Mouse (Mus musculus) intestine, embryonic 14.5 days (tissue): ENCODE measurements around the gene Dcps. TPM values are rescaled to one million over a fixed set of nuclear protein-coding genes. Genes with fewer than 3 reads are reported as not detected.

Source experiments
- ATAC-seq: fragments of 200-750 bp; cut with Nextera tagmentation; replicated peaks from 2 replicates; pipeline ENCODE4 v1.8.0; 2017; ENCODE audit warnings: low read depth, moderate number of reproducible peaks, moderate TSS enrichment, moderate library complexity; ENCODE audit not compliant: low FRiP score, low TSS enrichment
- DNase-seq: peaks from one replicate; pipeline ENCODE4 v3.0.0-alpha.2; 2018; ENCODE audit warnings: low spot score
- H3K27ac ChIP-seq: fragments of 300-500 bp; sonication (generic); 2 replicates; pipeline ENCODE4 v1.5.1; 2014; ENCODE audit warnings: low read depth, mild to moderate bottlenecking, control low read depth
- H3K27me3 ChIP-seq: fragments of 300-500 bp; sonication (generic); replicated peaks from 2 replicates; pipeline ENCODE4 v1.6.1; 2014; ENCODE audit warnings: low read length, control low read depth; ENCODE audit not compliant: control insufficient read depth, insufficient read depth
- H3K36me3 ChIP-seq: fragments of 300-500 bp; sonication (generic); 2 replicates; pipeline ENCODE4 v1.6.1; 2014; ENCODE audit warnings: low read length, control low read depth; ENCODE audit not compliant: control insufficient read depth, insufficient read depth
- H3K4me1 ChIP-seq: fragments of 300-500 bp; sonication (generic); replicated peaks from 2 replicates; pipeline ENCODE4 v1.6.1; 2014; ENCODE audit warnings: low read length, control low read depth, mixed read lengths; ENCODE audit not compliant: control insufficient read depth, insufficient read depth
- H3K4me2 ChIP-seq: fragments of 300-500 bp; sonication (generic); 2 replicates; pipeline ENCODE4 v1.6.1; 2014; ENCODE audit warnings: low read length
- H3K4me3 ChIP-seq: fragments of 300-500 bp; sonication (generic); 2 replicates; pipeline ENCODE4 v1.5.1; 2014; ENCODE audit warnings: low read depth, low read length, control low read depth, mixed read lengths
- H3K9ac ChIP-seq: fragments of 300-500 bp; sonication (generic); 2 replicates; pipeline ENCODE4 v1.6.1; 2014; ENCODE audit warnings: mild to moderate bottlenecking, low read length
- H3K9me3 ChIP-seq: fragments of 300-500 bp; sonication (generic); 2 replicates; pipeline ENCODE4 v1.6.1; 2016; ENCODE audit warnings: low read length, control low read depth; ENCODE audit not compliant: control insufficient read depth
- WGBS: fragments of 180-500 bp; shearing (Covaris S2); extraction: QIAGEN DNeasy Blood & Tissue Kit; methylation state at CpG from one replicate; pipeline ENCODE4 v1.1.7; 2014; 5-methylcytosine and 5-hydroxymethylcytosine counted together
- polyA plus RNA-seq: library from polyadenylated mRNA; unstranded; fragments of >200 nt; fragmentation: Nextera tagmentation; extraction: Ambion mirVana; gene quantifications from 2 replicates; pipeline ENCODE4 v1.2.1, GENCODE M21; 2014

The Dcps gene
- polyA plus RNA-seq, 1 experiment from 2014 or later = 85.7 TPM

DNA sequence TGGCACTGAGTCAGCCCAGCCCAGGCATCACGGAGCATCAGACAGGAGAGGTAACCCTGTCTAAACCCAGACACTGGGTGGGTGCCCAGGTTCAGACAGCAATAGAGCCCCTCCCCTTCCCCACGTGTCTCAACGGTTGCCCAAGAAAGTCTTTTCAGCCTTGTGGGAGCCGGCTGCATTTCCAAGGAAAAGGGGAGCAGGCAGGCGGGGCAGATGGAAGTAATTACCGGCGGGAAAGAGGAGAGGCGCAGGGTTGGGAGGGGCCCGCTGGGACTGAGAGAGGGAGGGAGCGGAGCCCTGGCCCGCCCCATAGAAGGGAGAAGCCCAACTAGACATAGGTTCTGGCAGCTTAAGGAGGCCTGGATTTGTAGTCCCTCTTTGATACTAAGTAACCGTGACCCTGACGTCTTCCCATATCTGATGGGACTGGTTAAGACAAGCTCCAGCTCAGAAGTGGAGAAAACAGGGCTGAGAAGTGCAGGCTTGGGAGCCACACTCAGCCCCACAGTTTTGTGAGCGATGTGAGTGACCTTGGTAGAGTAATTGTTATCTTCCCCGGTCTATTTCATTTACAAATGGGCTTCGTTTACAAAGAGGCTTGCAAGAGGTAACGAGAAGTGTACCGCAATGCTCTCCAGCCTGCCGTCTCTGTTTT, 63.8 kb downstream of the Dcps start:
- no peaks in the 10 kb centered on the region for H3K36me3 ChIP-seq
- no peak overlapping the region for H3K27ac ChIP-seq
- H3K4me2 ChIP-seq = peak overlapping the region; percentile 18; the same call in 1 of the 2 replicates
- WGBS = 23% methylated on average over 19 of the region's 19 CpGs
- no peak for DNase-seq
- no peak for ATAC-seq
- H3K27me3 ChIP-seq = no peaks in the 10 kb centered on the region
- no peak overlapping the region for H3K9ac ChIP-seq
- H3K4me1 ChIP-seq = peaks cover 11% of the 10 kb centered on the region
- no peaks in the 10 kb centered on the region for H3K9me3 ChIP-seq
- H3K4me3 ChIP-seq = no peak overlapping the region

DNA sequence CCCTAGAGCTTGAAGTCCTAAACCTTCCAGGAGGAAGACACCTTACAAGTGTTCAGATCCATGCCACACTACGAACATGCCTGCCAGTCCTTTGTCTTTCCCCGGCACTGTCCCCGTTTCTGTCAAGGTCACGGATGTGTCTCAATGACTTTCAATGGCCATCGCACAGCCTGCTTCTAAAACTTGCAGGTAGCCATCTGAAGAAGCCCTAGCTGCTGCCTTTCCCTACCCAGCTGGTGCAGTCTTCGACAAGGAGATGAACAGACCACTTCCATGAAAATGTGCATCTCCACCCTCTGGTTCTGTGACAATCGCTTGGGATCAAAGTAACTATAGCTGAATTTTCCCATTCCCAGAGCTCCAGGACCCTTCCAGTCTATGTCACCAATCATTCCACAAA, 64.4 kb downstream of the Dcps start:
- WGBS = 78% methylated on average over 7 of the region's 7 CpGs

DNA sequence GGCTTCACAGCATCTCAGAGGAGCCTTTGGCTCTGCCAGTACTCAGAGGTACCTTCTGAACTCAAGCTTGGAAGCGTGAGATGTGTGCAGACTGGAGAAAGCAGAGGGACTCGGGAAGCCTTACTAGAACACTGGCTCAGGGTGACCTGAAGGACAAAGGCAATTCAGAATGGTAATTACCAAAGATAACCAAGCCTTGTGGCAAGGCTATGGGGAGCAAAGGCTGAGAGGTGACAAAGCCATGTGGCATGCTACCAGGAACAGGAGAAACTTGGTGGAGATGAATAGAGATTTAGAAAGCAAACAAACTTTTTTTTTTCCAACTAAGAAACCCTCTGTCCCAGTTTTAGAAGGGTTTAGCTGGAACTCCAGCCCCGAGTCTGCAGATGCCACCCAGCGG, 65.3 kb downstream of the Dcps start:
- peaks cover 14% of the 10 kb centered on the region for H3K4me1 ChIP-seq
- H3K4me2 ChIP-seq = no peak overlapping the region
- WGBS = 64% methylated on average over 4 of the region's 4 CpGs
- ATAC-seq (no peak), DNase-seq (no peak)
- no peak overlapping the region for H3K9ac ChIP-seq
- no peak overlapping the region for H3K4me3 ChIP-seq
- no peaks in the 10 kb centered on the region for H3K9me3 ChIP-seq
- no peaks in the 10 kb centered on the region for H3K27me3 ChIP-seq
- no peaks in the 10 kb centered on the region for H3K36me3 ChIP-seq
- H3K27ac ChIP-seq = no peak overlapping the region

More for the DNA sequence above, 64.4 kb downstream of the Dcps start:
- H3K4me3 ChIP-seq = no peak overlapping the region
- no peak for ATAC-seq
- no peaks in the 10 kb centered on the region for H3K9me3 ChIP-seq
- 0 out of 2 replicates have a peak overlapping the region, but pooled peaks have one; percentile 18 for H3K4me2 ChIP-seq
- no peaks in the 10 kb centered on the region for H3K27me3 ChIP-seq
- no peak overlapping the region for H3K27ac ChIP-seq
- no peak overlapping the region for H3K9ac ChIP-seq
- H3K36me3 ChIP-seq = no peaks in the 10 kb centered on the region
- DNase-seq = no peak
- H3K4me1 ChIP-seq = peaks cover 12% of the 10 kb centered on the region

DNA sequence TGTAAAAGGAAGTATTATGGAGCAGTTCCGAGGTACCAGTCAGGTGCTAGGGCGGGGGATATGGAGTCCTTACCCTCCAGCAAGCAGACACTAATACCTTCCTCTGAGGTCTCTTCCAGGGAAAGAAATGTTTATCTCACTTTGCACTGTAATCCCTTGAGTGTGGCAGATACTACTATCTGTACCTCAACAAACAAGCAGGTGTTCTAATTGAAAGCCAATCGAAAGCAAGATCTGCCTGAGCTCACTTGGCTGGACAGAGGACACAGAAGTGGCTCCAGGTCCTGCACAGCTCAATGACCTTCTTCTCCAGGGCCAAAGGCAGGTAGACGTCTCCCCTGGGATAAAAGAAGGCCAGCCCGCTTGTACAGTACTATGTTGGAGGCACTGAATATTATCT, 65.8 kb downstream of the Dcps start:
- H3K4me3 ChIP-seq = no peak overlapping the region
- no peak overlapping the region for H3K27ac ChIP-seq
- ATAC-seq (no peak), DNase-seq (no peak)
- no peaks in the 10 kb centered on the region for H3K27me3 ChIP-seq
- H3K4me2 ChIP-seq = no peak overlapping the region
- no peak overlapping the region for H3K9ac ChIP-seq
- 86% methylated on average over 5 of the region's 5 CpGs for WGBS
- no peaks in the 10 kb centered on the region for H3K36me3 ChIP-seq
- H3K9me3 ChIP-seq = no peaks in the 10 kb centered on the region
- peaks cover 14% of the 10 kb centered on the region for H3K4me1 ChIP-seq

DNA sequence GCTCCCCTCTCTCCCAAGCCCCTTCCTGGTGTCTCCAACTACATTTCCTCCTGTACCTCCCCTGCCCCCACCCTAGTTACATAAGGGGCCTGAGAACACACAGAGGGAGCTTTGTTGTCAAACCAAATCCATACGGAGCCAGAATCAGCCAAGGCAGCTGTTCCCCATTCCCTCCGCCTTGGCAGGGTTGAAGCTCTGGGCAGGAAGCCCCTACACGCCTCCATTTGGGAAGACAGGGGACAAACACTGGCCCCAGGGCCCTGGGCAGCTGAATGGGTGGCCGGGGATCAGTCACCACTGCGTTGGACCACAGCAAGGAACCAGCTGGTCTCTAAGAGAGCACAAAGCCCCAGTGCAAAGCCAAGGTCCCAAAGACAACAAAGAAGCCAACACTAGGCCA, 66.9 kb downstream of the Dcps start:
- H3K4me3 ChIP-seq = no peak overlapping the region
- WGBS = 59% methylated on average over 5 of the region's 5 CpGs
- no peak overlapping the region for H3K27ac ChIP-seq
- DNase-seq = no peak
- H3K27me3 ChIP-seq = no peaks in the 10 kb centered on the region
- H3K36me3 ChIP-seq = no peaks in the 10 kb centered on the region
- peaks cover 14% of the 10 kb centered on the region for H3K4me1 ChIP-seq
- no peak overlapping the region for H3K4me2 ChIP-seq
- H3K9ac ChIP-seq = no peak overlapping the region
- no peak for ATAC-seq
- H3K9me3 ChIP-seq = no peaks in the 10 kb centered on the region

DNA sequence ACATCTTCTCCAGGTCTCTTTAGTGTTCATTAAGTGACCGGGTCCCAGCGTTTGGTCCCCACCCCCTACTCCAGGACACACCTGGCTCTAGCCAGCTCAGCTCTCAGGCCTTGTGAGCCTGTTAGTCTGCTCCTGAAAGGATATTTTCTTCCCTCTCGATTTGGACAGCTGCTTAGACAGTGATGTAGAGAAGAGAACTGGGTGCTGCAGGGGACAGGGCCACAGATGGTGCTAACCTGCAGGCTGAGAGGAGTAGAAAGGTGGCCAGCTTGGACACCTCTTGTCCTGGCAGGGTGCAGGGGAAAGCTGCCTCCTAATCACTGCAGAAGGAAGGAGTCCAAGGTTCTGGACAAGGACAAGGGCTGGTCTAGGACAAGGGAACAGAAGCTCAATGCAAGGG, 67.8 kb downstream of the Dcps start:
- Histone ChIP-seq H3K27me3 (no peaks in the 10 kb centered on the region), H3K9ac (no peak overlapping the region), H3K9me3 (no peaks in the 10 kb centered on the region), H3K4me2 (no peak overlapping the region), H3K4me1 (peaks cover 14% of the 10 kb centered on the region), H3K36me3 (no peaks in the 10 kb centered on the region), H3K4me3 (no peak overlapping the region), H3K27ac (no peak overlapping the region)
- 74% methylated on average over 3 of the region's 3 CpGs for WGBS
- no peak for DNase-seq
- ATAC-seq = no peak

DNA sequence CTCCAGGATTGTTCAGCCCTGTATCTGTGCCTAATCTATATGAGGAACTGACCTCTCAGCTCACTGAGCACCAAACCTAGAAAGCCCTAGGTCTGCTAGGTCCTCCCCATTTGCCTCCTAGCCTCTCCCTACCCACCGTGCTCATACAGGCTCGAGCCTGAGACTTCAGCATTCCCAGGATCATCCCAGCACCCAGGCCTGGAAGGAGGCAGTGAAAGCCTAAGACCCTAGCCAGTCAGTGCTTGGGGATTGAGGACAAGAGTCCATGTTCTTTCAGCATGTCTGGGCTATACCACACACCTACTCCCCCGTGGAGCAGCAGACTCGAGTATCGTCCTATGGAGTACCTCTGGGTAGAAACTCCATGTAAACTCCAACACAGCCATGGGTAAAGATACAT, 68.5 kb downstream of the Dcps start:
- no peak for DNase-seq
- ATAC-seq = no peak
- peaks cover 14% of the 10 kb centered on the region for H3K4me1 ChIP-seq
- no peaks in the 10 kb centered on the region for H3K36me3 ChIP-seq
- no peak overlapping the region for H3K4me3 ChIP-seq
- H3K4me2 ChIP-seq = no peak overlapping the region
- no peaks in the 10 kb centered on the region for H3K9me3 ChIP-seq
- H3K27ac ChIP-seq = no peak overlapping the region
- 91% methylated on average over 5 of the region's 5 CpGs for WGBS
- H3K9ac ChIP-seq = no peak overlapping the region
- no peaks in the 10 kb centered on the region for H3K27me3 ChIP-seq

DNA sequence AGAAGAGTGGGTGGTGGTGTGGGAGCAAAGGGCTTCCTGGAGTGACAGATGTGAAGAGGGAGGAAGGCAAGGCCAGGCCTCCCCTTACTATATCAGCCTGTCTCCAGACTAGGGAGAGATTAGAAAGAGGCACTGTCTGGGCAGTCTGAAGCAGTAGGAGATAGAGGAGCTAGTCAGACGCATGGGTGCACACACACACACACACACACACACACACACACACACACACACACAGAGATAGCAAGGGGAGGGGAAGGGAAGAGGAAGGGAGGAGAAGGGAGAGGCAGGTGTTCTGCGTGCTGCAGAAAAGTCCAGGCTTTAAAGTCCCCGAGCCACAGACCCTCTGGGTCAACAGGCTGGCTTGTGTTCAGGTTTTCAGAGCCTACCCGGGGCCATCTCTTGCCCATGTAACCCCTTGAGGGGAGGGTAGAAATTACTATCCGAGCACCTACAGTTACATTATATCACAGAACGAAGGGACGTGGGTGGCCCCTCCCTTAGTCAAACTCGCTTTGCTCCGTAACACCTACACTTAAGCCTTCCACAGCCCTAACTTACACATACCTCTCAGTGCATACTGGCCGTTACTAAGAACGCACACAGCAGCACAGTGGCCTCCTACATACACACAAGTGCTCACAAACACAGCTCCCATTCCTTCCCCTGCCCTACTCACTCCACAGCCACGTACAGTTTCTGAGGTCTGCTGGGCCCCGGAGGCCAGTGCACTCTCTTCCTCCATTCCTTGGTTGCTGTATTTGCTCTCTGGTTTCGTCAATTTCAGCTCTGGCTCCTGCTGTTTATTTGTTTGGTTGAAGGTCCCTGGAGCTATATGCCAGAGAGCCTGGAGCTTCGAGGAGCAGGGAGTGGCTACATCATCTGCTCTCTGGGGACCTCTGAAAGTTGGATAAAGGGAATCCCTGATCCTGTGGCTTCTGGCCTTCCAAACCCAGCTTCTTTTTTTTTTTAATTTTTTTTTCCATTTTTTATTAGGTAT, 69.7 kb downstream of the Dcps start:
- Histone ChIP-seq H3K4me2 (no peak overlapping the region), H3K4me3 (no peak overlapping the region), H3K36me3 (no peaks in the 10 kb centered on the region), H3K27me3 (no peaks in the 10 kb centered on the region), H3K9ac (no peak overlapping the region), H3K27ac (0 out of 2 replicates have a peak overlapping the region, but pooled peaks have one; percentile 29), H3K4me1 (peaks cover 8% of the 10 kb centered on the region), H3K9me3 (no peaks in the 10 kb centered on the region)
- 54% methylated on average over 15 of the region's 15 CpGs for WGBS
- DNase-seq = no peak
- ATAC-seq = peak; percentile 90
